Mouse (Mus musculus): ENCODE results near the gene Flt1.

Flt1 gene

GRCm38 (mm10) chr5:147725831-147726700, at the start of gene Flt1:
Flt1 (minus strand) TSS chr5:147726011.
- DNase-seq (ENCODE audit: low read depth, low spot score): no peak

GRCm38 (mm10) chr5:147775222-147775621, 49.4 kb upstream of the Flt1 start:
- DNase-seq (ENCODE audit: low read depth, low spot score): no peak

GRCm38 (mm10) chr5:147769918-147770317, 44.1 kb upstream of the Flt1 start:
- DNase-seq (ENCODE audit: low read depth, low spot score): no peak

- DNase-seq (ENCODE audit: low read depth, low spot score): no peak
Measured at GRCm38 (mm10) chr5:147764061-147764460, 38.2 kb upstream of the Flt1 start.

- no peak for DNase-seq (ENCODE audit: low read depth, low spot score)
Measured at GRCm38 (mm10) chr5:147761984-147762383, 36.2 kb upstream of the Flt1 start.

GRCm38 (mm10) chr5:147761275-147761674, 35.5 kb upstream of the Flt1 start:
- DNase-seq (ENCODE audit: low read depth, low spot score): no peak

- DNase-seq (ENCODE audit: low read depth, low spot score): no peak
Measured at GRCm38 (mm10) chr5:147758640-147759319, 33.0 kb upstream of the Flt1 start.

GRCm38 (mm10) chr5:147757832-147758587, 32.2 kb upstream of the Flt1 start:
- no peak for DNase-seq (ENCODE audit: low read depth, low spot score)

GRCm38 (mm10) chr5:147752914-147753341, 27.1 kb upstream of the Flt1 start:
- no peak for DNase-seq (ENCODE audit: low read depth, low spot score)

GRCm38 (mm10) chr5:147751673-147752130, 25.9 kb upstream of the Flt1 start:
- peak; percentile 14 for DNase-seq (ENCODE audit: low read depth, low spot score)

GRCm38 (mm10) chr5:147749972-147750371, 24.2 kb upstream of the Flt1 start:
- DNase-seq (ENCODE audit: low read depth, low spot score): no peak

- no peak for DNase-seq (ENCODE audit: low read depth, low spot score)
Measured at GRCm38 (mm10) chr5:147748081-147748581, 22.3 kb upstream of the Flt1 start.

GRCm38 (mm10) chr5:147744900-147745653, 19.3 kb upstream of the Flt1 start:
- DNase-seq (ENCODE audit: low read depth, low spot score): no peak

- no peak for DNase-seq (ENCODE audit: low read depth, low spot score)
Measured at GRCm38 (mm10) chr5:147742468-147743111, 16.8 kb upstream of the Flt1 start.

- no peak for DNase-seq (ENCODE audit: low read depth, low spot score)
Measured at GRCm38 (mm10) chr5:147736766-147737280, 11.0 kb upstream of the Flt1 start.

- no peak for DNase-seq (ENCODE audit: low read depth, low spot score)
Measured at GRCm38 (mm10) chr5:147733682-147734081, 7.9 kb upstream of the Flt1 start.

GRCm38 (mm10) chr5:147732926-147733325, 7.1 kb upstream of the Flt1 start:
- no peak for DNase-seq (ENCODE audit: low read depth, low spot score)

GRCm38 (mm10) chr5:147727481-147727880, 1.7 kb upstream of the Flt1 start:
- no peak for DNase-seq (ENCODE audit: low read depth, low spot score)

GRCm38 (mm10) chr5:147726701-147727393, 1.0 kb upstream of the Flt1 start:
- DNase-seq (ENCODE audit: low read depth, low spot score): no peak

All from brain, adult 2 months (tissue).